Mouse (Mus musculus) ovary, postnatal 36 days (tissue): ENCODE measurements around the gene Pms1.

ENCODE experiments used
- DNase-seq: peaks from one replicate; pipeline ENCODE4 v3.0.0; 2022; ENCODE audit warnings: low spot score, mixed read lengths

Gene Pms1

GRCm38 (mm10) chr1:53194536-53194935 is 102.3 kb downstream of the Pms1 start:
- no peak for DNase-seq

- no peak for DNase-seq
Measured at GRCm38 (mm10) chr1:53191234-53191633, 105.6 kb downstream of the Pms1 start.

GRCm38 (mm10) chr1:53189620-53190019 is 107.2 kb downstream of the Pms1 start:
- DNase-seq, result no peak

GRCm38 (mm10) chr1:53187536-53187935 is 109.3 kb downstream of the Pms1 start, which contains the start of gene 1700019A02Rik:
1700019A02Rik (minus strand) TSS chr1:53187636.
- DNase-seq, result no peak

GRCm38 (mm10) chr1:53186301-53186700 is 110.5 kb downstream of the Pms1 start:
- no peak for DNase-seq

GRCm38 (mm10) chr1:53157715-53158114 is 139.1 kb downstream of the Pms1 start:
- DNase-seq, result no peak
